Mouse (Mus musculus) heart, embryonic 13.5 days (tissue): ENCODE data around the gene Egfl8. TPM values are rescaled to one million over a fixed set of nuclear protein-coding genes. Genes with fewer than 3 reads are reported as not detected.

Source experiments
- ATAC-seq: fragments of 200-750 bp; cut with Nextera tagmentation; 2 replicates; pipeline ENCODE4 v1.8.0; 2017; ENCODE audit warnings: moderate TSS enrichment; ENCODE audit not compliant: insufficient number of reproducible peaks, low FRiP score, low TSS enrichment; ENCODE audit errors: extremely low read depth
- H3K27ac ChIP-seq: fragments of 300-500 bp; sonication (generic); replicated peaks from 2 replicates; pipeline ENCODE4 v1.5.1; 2015; ENCODE audit warnings: moderate library complexity, mild to moderate bottlenecking, inconsistent platforms
- H3K27me3 ChIP-seq: fragments of 300-500 bp; sonication (generic); replicated peaks from 2 replicates; pipeline ENCODE4 v1.6.1; 2015; ENCODE audit warnings: mild to moderate bottlenecking, inconsistent platforms
- H3K36me3 ChIP-seq: fragments of 300-500 bp; sonication (generic); 2 replicates; pipeline ENCODE4 v1.6.1; 2015; ENCODE audit warnings: mild to moderate bottlenecking, inconsistent platforms
- H3K4me1 ChIP-seq: fragments of 300-500 bp; sonication (generic); 2 replicates; pipeline ENCODE4 v1.6.1; 2015; ENCODE audit warnings: inconsistent platforms
- H3K4me2 ChIP-seq: fragments of 300-500 bp; sonication (generic); 2 replicates; pipeline ENCODE4 v1.6.1; 2015; ENCODE audit warnings: inconsistent platforms, mild to moderate bottlenecking, moderate library complexity
- H3K4me3 ChIP-seq: fragments of 300-500 bp; sonication (generic); 2 replicates; pipeline ENCODE4 v1.5.1; 2015; ENCODE audit warnings: moderate library complexity, mild to moderate bottlenecking, inconsistent platforms
- H3K9ac ChIP-seq: fragments of 300-500 bp; sonication (generic); 2 replicates; pipeline ENCODE4 v1.6.1; 2015; ENCODE audit warnings: inconsistent platforms, mild to moderate bottlenecking, moderate library complexity
- H3K9me3 ChIP-seq: fragments of 300-500 bp; sonication (generic); 2 replicates; pipeline ENCODE4 v1.6.1; 2016; ENCODE audit warnings: inconsistent platforms
- WGBS: fragments of 180-500 bp; shearing (Covaris S2); methylation state at CpG from one replicate; pipeline ENCODE4 v1.1.7; 2015; ENCODE audit warnings: mixed read lengths; 5-methylcytosine and 5-hydroxymethylcytosine counted together
- polyA plus RNA-seq: library from polyadenylated mRNA; unstranded; fragments of >200 nt; fragmentation: Nextera tagmentation; extraction: Ambion mirVana; gene quantifications from 2 replicates; pipeline ENCODE4 v1.2.1, GENCODE M21; 2015

Gene Egfl8
- polyA plus RNA-seq, 1 experiment from 2014 or later: 1.2 TPM

DNA sequence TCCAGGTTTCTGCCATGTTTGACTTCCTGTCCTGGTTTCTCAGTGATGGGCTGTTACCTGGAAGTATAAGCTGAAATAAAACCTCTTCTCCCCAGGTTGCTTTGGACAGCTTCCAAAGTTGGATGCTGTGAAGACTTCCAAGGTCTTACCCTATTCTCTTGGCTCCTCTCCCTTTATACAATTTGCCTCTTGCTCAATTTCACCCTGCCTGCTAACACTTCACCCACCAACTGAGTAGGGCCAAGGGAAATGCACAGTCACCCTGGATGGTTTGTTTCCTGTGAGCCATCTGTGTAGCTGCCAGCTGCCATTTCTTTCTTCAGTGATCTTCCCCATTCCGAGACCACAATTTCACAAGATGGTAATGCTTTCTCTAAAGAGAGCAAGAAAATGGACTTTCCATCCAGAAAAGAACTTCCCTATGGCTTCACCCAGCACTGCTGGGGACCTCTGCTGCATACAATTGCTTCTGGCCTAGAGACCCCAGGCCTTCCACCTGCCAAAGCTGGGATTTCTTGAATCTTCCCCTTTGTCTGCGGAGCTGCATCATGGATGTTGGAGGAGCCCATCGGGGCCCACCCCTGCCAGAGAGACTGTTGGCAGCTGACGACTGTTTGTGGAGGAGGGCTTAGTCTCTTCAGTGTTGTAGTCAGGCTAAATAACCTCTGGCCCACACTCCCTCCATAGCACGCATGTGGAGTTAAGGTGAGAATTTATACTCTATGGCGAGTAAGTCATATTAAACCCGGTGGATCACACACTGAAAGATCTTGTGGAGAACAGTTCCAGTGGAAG, 23.9 kb upstream of the Egfl8 start:
- no peaks in the 10 kb centered on the region for H3K36me3 ChIP-seq
- H3K4me2 ChIP-seq: no peak overlapping the region
- H3K27ac ChIP-seq: no peak overlapping the region
- no peak overlapping the region for H3K9ac ChIP-seq
- no peaks in the 10 kb centered on the region for H3K9me3 ChIP-seq
- no peak for ATAC-seq
- peaks cover 12% of the 10 kb centered on the region; the same call in 1 of the 2 replicates for H3K4me1 ChIP-seq
- H3K27me3 ChIP-seq: peaks cover 19% of the 10 kb centered on the region
- no peak overlapping the region for H3K4me3 ChIP-seq
- 79% methylated on average over 7 of the region's 7 CpGs for WGBS

DNA sequence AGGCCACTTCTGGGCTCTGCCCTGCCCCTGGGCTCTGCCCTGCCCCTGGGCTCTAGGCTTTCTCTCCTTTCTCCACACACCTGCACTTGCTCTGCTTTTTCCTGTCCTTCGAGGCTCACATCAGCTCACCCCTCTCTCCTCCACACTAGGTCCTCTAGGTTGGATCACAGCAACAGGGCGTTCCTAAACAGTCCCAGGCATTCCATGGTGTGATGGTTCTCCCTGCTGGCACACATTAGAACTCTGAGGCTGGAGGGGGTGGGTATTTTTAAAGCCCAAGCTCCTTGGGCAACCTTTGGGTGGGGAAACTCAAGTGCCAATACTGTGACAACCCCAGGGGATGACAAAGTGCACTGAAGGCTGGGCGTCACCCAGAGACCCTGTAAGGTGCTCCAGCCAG, 21.7 kb upstream of the Egfl8 start:
- 48% methylated on average over 3 of the region's 3 CpGs for WGBS
- no peak overlapping the region for H3K9ac ChIP-seq
- no peaks in the 10 kb centered on the region for H3K9me3 ChIP-seq
- ATAC-seq: no peak
- H3K27ac ChIP-seq: no peak overlapping the region
- no peaks in the 10 kb centered on the region for H3K36me3 ChIP-seq
- H3K4me2 ChIP-seq: no peak overlapping the region
- H3K4me1 ChIP-seq: peaks cover 14% of the 10 kb centered on the region
- no peak overlapping the region for H3K4me3 ChIP-seq
- peaks cover 40% of the 10 kb centered on the region for H3K27me3 ChIP-seq

GRCm38 (mm10) chr17:34635671-34636070, 19.9 kb upstream of the Egfl8 start:
- H3K27me3 ChIP-seq: peaks cover 58% of the 10 kb centered on the region
- 59% methylated on average over 2 of the region's 2 CpGs for WGBS
- no peak for ATAC-seq

DNA sequence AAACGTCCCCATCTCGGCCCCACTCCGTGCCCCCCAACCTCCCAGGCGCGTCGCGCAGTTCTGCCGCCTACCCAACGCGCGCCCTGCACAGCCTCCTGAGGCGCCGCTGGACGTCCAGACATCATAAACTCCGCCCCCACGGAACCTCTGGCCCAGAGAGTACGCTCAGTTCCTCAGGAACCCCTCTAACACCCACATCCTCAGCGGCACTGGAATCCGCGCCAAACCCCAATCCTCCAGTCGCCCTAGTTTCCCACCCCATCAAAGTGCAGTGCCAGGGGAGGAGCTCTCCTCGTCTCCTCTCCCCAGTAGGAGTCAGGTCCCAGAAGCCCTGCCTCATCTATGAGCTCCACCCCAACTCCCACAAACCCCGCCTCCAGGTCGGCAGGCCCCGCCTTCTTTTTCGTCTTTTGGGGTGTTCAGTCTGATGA, 16.5 kb upstream of the Egfl8 start:
- WGBS: 1% methylated on average over 26 of the region's 26 CpGs
- Histone ChIP-seq H3K9ac (peak overlapping the region; percentile 71), H3K4me3 (peak overlapping the region; percentile 49), H3K4me1 (peaks cover 47% of the 10 kb centered on the region), H3K27me3 (peaks cover 76% of the 10 kb centered on the region), H3K9me3 (no peaks in the 10 kb centered on the region), H3K27ac (no peak overlapping the region), H3K4me2 (peak overlapping the region; percentile 90), H3K36me3 (no peaks in the 10 kb centered on the region)
- no peak for ATAC-seq

More at GRCm38 (mm10) chr17:34635671-34636070, 19.9 kb upstream of the Egfl8 start:
- Histone ChIP-seq H3K4me2 (no peak overlapping the region), H3K36me3 (no peaks in the 10 kb centered on the region), H3K4me1 (peaks cover 24% of the 10 kb centered on the region), H3K9ac (no peak overlapping the region), H3K9me3 (no peaks in the 10 kb centered on the region), H3K4me3 (no peak overlapping the region), H3K27ac (no peak overlapping the region)

DNA sequence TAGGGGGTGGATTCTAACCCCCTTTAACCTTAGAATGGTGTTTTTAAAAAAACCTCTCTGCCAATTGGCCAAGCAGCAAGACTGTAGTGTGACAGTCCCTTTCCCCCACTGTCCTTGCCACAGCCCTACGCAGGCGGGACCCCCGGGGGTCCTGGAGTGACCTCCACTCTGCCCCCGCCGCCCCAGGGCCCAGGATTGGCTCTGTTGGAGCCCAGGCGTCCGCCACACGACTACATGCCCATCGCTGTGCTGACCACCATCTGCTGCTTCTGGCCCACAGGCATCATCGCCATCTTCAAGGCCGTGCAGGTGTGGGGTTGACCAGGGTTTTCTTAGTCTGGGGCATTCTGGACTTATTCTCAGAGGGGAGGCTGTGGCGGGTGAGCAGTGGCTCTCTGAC, 15.9 kb upstream of the Egfl8 start:
- Histone ChIP-seq H3K4me3 (peak overlapping the region; percentile 49), H3K27me3 (peaks cover 71% of the 10 kb centered on the region), H3K9ac (peak overlapping the region; percentile 71), H3K9me3 (no peaks in the 10 kb centered on the region), H3K4me1 (peaks cover 48% of the 10 kb centered on the region), H3K27ac (no peak overlapping the region), H3K36me3 (no peaks in the 10 kb centered on the region), H3K4me2 (peak overlapping the region; percentile 90)
- no peak for ATAC-seq
- 6% methylated on average over 12 of the region's 12 CpGs for WGBS

GRCm38 (mm10) chr17:34630761-34631301, 15.1 kb upstream of the Egfl8 start:
- Histone ChIP-seq H3K4me1 (peaks cover 56% of the 10 kb centered on the region), H3K9me3 (no peaks in the 10 kb centered on the region), H3K27me3 (peaks cover 68% of the 10 kb centered on the region), H3K9ac (peak overlapping the region; percentile 66), H3K4me2 (peak overlapping the region; percentile 90), H3K27ac (no peak overlapping the region), H3K36me3 (peaks cover 1% of the 10 kb centered on the region), H3K4me3 (peak overlapping the region; percentile 43)
- no peak for ATAC-seq
- 1% methylated on average over 32 of the region's 48 CpGs for WGBS

GRCm38 (mm10) chr17:34629796-34630603, 14.2 kb upstream of the Egfl8 start:
- Histone ChIP-seq H3K9ac (peak overlapping the region; percentile 90), H3K4me3 (peak overlapping the region; percentile 80), H3K9me3 (no peaks in the 10 kb centered on the region), H3K4me1 (peaks cover 60% of the 10 kb centered on the region), H3K36me3 (peaks cover 10% of the 10 kb centered on the region), H3K27me3 (peaks cover 63% of the 10 kb centered on the region), H3K27ac (no peak overlapping the region), H3K4me2 (peak overlapping the region; percentile 90)
- 15% methylated on average over 12 of the region's 12 CpGs for WGBS
- ATAC-seq: no peak

GRCm38 (mm10) chr17:34629221-34629751, 13.5 kb upstream of the Egfl8 start, which contains the start of gene Prrt1:
Gene Prrt1 (plus strand): TSS chr17:34629533.
- Histone ChIP-seq H3K4me3 (peak within 1 kb of the TSS; percentile 80), H3K9ac (peak within 1 kb of the TSS; percentile 90), H3K27me3 (peaks cover 58% of the 10 kb centered on the region), H3K27ac (peak within 1 kb of the TSS; percentile 96), H3K36me3 (peaks cover 13% of the 10 kb centered on the region), H3K4me2 (peak within 1 kb of the TSS; percentile 90), H3K9me3 (no peaks in the 10 kb centered on the region), H3K4me1 (peaks cover 60% of the 10 kb centered on the region)
- WGBS: 3% methylated on average over 15 of the region's 16 CpGs
- ATAC-seq: no peak

DNA sequence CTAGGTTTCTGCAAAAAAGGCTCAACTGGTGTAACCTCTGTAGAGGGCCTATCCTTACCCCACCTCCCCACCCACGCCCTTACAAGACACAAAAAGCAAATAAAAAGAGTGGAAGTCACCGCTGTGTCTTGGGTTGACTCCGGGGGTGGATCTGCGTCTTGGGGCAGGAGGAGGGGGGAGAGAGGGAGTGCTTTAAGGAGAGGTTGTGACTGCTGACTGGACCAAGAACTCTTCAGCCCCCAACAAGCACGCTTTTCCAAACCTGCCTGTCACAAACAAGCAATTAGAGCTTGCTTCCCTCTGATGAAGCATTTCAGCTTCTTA, 12.8 kb upstream of the Egfl8 start:
- peak overlapping the region; percentile 90 for H3K4me2 ChIP-seq
- H3K9me3 ChIP-seq: no peaks in the 10 kb centered on the region
- H3K4me1 ChIP-seq: peaks cover 60% of the 10 kb centered on the region
- H3K27ac ChIP-seq: peak overlapping the region; percentile 96
- H3K36me3 ChIP-seq: peaks cover 20% of the 10 kb centered on the region
- peak overlapping the region; percentile 80 for H3K4me3 ChIP-seq
- WGBS: 38% methylated on average over 5 of the region's 5 CpGs
- peak overlapping the region; percentile 90 for H3K9ac ChIP-seq
- peaks cover 52% of the 10 kb centered on the region for H3K27me3 ChIP-seq
- no peak for ATAC-seq

DNA sequence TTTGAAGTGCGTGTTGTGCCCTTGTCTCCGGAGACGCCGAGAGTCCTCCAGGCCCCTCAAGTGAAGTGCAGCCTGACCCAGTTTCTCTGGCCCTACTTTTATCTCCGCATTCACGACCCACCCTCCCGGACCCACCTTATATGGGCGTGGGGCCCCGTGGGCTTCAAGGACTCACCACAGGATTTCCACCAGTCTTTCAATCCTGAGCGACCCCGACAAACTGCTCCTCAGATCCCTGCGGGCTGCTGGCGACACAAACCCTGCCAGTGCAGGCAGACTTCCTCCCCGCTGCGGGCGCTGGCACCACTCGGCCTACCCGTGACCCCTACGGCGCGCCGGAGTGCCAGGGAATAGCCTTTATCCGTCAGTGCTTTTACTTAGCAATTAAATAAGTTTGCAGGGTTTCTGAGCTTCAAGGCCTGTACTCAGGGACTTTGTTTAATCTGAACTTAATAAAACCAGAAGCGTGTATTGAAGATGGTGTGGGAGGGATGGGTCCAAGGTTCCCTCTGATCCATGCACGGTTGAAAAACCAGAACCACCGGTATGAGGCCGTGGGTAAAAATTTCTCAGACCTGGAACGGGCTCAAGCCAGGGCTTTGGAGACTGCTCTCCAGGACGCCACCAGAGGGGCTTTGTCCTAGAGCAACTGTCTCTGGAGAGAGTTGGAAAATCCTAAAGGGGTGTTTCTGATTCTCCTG, 12.3 kb upstream of the Egfl8 start, which contains the start of gene Ppt2:
TSS of gene Ppt2 (minus strand) at position 568 of the 701 bp plus-strand sequence.
- Histone ChIP-seq H3K9me3 (no peaks in the 10 kb centered on the region), H3K4me2 (peak within 1 kb of the TSS; percentile 90), H3K9ac (peak within 1 kb of the TSS; percentile 90), H3K4me3 (peak within 1 kb of the TSS; percentile 80), H3K4me1 (peaks cover 60% of the 10 kb centered on the region), H3K27ac (peak within 1 kb of the TSS; percentile 96), H3K27me3 (peaks cover 47% of the 10 kb centered on the region), H3K36me3 (peaks cover 25% of the 10 kb centered on the region)
- WGBS: 4% methylated on average over 29 of the region's 29 CpGs
- no peak; the same call in 1 of the 2 replicates for ATAC-seq
